Mouse (Mus musculus) embryonic fibroblast, embryonic 13.5 days (primary cell): Measurements from ENCODE around the gene Slc5a10.

ENCODE experiments used
- CTCF ChIP-seq: IDR thresholded peaks from 2 replicates; pipeline ENCODE4 v1.5.1; 2011; ENCODE audit warnings: mild to moderate bottlenecking, control low read depth, low read length, moderate library complexity, borderline replicate concordance; ENCODE audit not compliant: insufficient read depth
- POLR2A ChIP-seq: IDR thresholded peaks from 2 replicates; pipeline ENCODE4 v1.6.1; 2011; ENCODE audit warnings: low read depth, mild to moderate bottlenecking, control low read depth, low read length, moderate library complexity

GRCm38 (mm10) chr11:61648749-61649115 is 71.9 kb downstream of the Slc5a10 start:
- TF ChIP-seq CTCF (no peak), POLR2A (no peak)
